Mouse (Mus musculus): ENCODE measurements around the gene Rad50. TPM values are rescaled to one million over a fixed set of nuclear protein-coding genes. Genes with fewer than 3 reads are reported as not detected.

The Rad50 gene
- polyA plus RNA-seq, 1 experiment, result 76.9 TPM

DNA sequence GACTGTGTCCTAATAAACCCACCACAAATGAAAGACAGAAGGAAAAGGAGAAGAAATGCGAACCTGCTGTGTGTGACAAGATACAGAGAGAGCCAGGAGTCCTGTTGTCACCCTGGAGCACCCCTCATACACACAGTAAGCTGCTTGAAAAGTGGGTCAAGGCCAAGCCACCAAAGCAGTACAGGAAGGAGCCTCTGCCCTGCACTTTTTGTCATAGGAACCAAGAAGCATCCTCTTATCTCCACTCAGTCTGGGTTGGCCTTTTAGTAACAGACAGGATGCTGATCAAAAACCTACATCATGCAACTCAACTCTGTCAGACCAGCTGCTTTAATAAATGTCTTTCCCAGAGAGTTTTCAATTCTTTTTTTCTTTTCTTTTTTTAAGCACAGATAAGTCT, 12.6 kb upstream of the Rad50 start:
- H3K4me3 ChIP-seq (ENCODE audit: insufficient read depth, low read depth, low read length), result no peak overlapping the region
- WGBS, result 89% methylated on average over 1 of the region's 1 CpGs
- no peaks in the 10 kb centered on the region for H3K4me1 ChIP-seq (ENCODE audit: control insufficient read depth, insufficient read depth, low read length)
- no peak overlapping the region for H3K27ac ChIP-seq (ENCODE audit: insufficient read depth, low read depth, low read length)
- TF ChIP-seq POLR2A (IDR thresholded peaks at IDR 0.05; ENCODE audit: insufficient read depth, low read depth, low read length) (no peak), CTCF (IDR thresholded peaks at IDR 0.05; ENCODE audit: insufficient read depth, low read depth, low read length) (no peak)

DNA sequence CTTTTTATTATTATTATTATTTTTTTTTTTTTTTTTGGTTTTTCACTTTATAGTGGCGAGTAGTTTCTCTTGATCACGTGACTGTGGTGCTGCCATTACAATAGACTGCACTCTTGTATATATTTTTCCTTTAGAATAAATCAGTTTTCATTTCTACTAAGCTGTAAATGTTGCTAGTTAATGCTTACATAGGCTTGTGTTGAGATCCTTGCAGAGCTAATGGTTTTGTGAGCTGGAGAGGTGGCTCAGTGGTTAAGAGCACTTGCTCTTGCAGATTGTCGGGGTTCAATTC, 545 bp upstream of the Rad50 start:
- H3K27ac ChIP-seq (ENCODE audit: insufficient read depth, low read depth, low read length), result no peak overlapping the region
- H3K4me1 ChIP-seq (ENCODE audit: control insufficient read depth, insufficient read depth, low read length), result no peaks in the 10 kb centered on the region
- no peak overlapping the region for H3K4me3 ChIP-seq (ENCODE audit: insufficient read depth, low read depth, low read length)
- TF ChIP-seq POLR2A (IDR thresholded peaks at IDR 0.05; ENCODE audit: insufficient read depth, low read depth, low read length) (no peak), CTCF (IDR thresholded peaks at IDR 0.05; ENCODE audit: insufficient read depth, low read depth, low read length) (no peak)
- WGBS, result 57% methylated on average over 3 of the region's 3 CpGs

DNA sequence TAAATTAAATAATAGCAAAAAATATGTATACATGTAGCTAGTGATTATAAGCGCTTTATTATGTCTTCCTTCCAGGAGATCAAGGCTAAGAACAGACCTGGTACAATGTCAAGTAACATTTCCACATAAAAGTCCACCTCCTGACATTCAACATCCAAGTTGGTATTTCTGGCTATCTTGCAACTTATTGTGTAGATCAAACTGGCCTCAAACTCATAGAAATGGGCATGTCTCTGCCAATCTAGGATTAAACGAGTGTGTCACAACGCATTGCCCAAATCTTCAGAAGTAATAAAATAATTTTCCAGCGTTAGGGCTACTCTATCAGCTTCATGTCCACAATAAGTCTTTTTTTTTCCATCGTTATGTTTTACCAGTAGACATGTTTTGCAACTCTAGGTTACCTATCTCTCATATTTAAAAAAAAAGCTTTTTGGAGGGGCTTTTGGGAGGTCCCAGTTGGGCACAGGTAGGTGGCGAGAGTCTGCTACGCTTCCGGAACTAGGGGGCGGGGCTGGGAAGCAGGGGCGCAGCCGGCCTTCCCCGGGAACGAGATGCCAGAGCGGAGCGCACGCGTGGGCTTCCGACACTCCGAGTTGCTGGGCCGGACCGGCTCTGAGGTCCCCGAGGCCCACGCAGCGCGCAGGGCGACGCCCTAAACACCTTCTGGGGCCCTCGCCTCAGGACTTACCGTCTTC, 734 bp downstream of the Rad50 start:
- Histone ChIP-seq H3K4me1 (ENCODE audit: control insufficient read depth, insufficient read depth, low read length) (no peaks in the 10 kb centered on the region), H3K4me3 (ENCODE audit: insufficient read depth, low read depth, low read length) (peak overlapping the region; percentile 83), H3K27ac (ENCODE audit: insufficient read depth, low read depth, low read length) (no peak overlapping the region)
- TF ChIP-seq CTCF (IDR thresholded peaks at IDR 0.05; ENCODE audit: insufficient read depth, low read depth, low read length), result no peak
- no peak for TF ChIP-seq POLR2A (IDR thresholded peaks at IDR 0.05; ENCODE audit: insufficient read depth, low read depth, low read length)
- WGBS, result 6% methylated on average over 29 of the region's 29 CpGs

DNA sequence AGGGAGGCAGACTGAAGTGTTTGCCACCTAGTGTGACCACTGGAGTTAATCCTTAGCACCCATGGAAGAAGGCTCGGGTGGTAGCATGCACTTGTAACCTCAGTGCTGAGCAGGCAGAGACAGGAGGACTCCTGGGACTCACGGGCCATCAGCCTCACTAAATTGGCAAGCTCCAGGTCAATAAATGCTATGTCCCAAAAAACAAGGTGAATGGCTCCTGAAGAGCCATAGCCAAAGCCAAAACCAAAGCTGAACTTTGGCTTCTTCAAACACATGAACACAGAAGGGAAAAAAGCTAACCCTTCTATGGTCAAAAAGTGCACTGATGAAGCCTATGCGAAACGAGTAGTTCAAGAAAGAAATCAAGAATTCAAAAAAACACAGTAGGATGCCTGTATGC, 7.8 kb downstream of the Rad50 start:
- H3K27ac ChIP-seq (ENCODE audit: insufficient read depth, low read depth, low read length), result no peak overlapping the region
- WGBS, result 93% methylated on average over 4 of the region's 4 CpGs
- H3K4me1 ChIP-seq (ENCODE audit: control insufficient read depth, insufficient read depth, low read length), result no peaks in the 10 kb centered on the region
- H3K4me3 ChIP-seq (ENCODE audit: insufficient read depth, low read depth, low read length), result no peak overlapping the region
- TF ChIP-seq POLR2A (IDR thresholded peaks at IDR 0.05; ENCODE audit: insufficient read depth, low read depth, low read length) (no peak), CTCF (IDR thresholded peaks at IDR 0.05; ENCODE audit: insufficient read depth, low read depth, low read length) (no peak)

DNA sequence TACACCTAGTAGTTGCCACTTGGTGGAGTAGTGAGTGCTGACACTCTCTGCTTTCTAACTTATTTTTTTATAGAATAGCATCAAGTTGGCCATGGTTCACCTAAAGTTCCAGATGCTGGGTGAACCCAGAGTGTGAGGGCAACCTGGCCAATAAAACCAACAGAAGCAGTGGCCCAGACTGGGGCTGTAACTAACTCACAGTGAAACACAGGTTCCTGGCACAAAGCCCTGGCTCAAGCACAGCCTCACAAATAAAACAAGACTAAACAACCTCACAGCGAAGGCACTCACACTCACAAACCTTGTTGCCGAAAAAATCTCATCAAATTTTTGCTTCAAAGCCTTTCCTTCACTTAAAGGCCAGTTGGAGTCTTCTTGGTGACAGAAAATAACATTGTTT, 8.6 kb downstream of the Rad50 start:
- H3K4me3 ChIP-seq (ENCODE audit: insufficient read depth, low read depth, low read length), result no peak overlapping the region
- no peak for TF ChIP-seq POLR2A (IDR thresholded peaks at IDR 0.05; ENCODE audit: insufficient read depth, low read depth, low read length)
- no peak for TF ChIP-seq CTCF (IDR thresholded peaks at IDR 0.05; ENCODE audit: insufficient read depth, low read depth, low read length)
- H3K4me1 ChIP-seq (ENCODE audit: control insufficient read depth, insufficient read depth, low read length), result no peaks in the 10 kb centered on the region
- no peak overlapping the region for H3K27ac ChIP-seq (ENCODE audit: insufficient read depth, low read depth, low read length)
- 84% methylated on average over 2 of the region's 2 CpGs for WGBS

DNA sequence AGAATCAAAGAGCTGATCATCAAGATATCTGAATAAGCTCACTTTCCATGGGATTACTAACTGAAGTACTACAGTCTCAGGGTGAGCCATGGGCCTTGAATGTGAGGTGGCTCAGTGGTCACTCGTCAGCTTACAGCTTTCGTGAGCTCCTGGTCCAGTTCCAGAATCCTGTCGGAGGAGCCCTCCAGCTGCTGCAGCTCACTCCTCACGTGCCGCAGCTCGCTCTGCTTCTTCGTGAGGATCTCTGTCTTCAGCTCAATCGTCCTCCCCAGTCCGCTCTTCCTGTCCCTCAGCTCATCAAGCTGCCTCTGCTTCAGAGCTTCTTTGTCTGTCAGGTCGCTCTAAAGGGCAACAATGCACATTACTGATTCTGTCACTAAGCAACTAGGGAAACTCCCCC, 15.1 kb downstream of the Rad50 start:
- Histone ChIP-seq H3K4me1 (ENCODE audit: control insufficient read depth, insufficient read depth, low read length) (no peaks in the 10 kb centered on the region), H3K27ac (ENCODE audit: insufficient read depth, low read depth, low read length) (no peak overlapping the region), H3K4me3 (ENCODE audit: insufficient read depth, low read depth, low read length) (peak overlapping the region; percentile 17; the same call in 1 of the 2 replicates)
- 52% methylated on average over 10 of the region's 10 CpGs for WGBS
- no peak for TF ChIP-seq CTCF (IDR thresholded peaks at IDR 0.05; ENCODE audit: insufficient read depth, low read depth, low read length)
- no peak for TF ChIP-seq POLR2A (IDR thresholded peaks at IDR 0.05; ENCODE audit: insufficient read depth, low read depth, low read length)

DNA sequence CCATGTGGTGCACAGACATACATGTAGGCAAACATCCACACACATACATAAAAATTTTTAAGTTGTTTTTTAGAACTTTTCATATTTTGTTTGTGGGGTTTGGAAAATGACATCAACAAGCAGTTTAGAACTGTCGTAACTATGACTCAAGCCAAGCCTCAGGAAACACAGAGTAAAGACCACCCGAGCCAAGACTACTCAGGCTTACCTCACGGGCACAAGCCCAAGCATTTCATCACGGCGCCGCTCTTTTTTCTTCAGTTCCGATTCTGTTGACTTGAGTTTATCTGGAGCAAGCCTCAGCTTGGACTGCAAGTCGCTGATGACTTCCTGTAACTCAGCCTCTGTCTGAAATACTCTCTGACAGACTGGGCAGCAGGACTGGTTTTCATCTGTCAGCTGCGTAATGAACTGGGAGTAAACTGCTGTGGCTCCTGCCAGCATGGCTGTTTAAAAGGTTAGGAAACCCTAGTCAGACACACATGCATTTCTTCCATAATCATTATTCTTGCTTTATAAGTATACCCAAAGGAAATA, 24.1 kb downstream of the Rad50 start:
- Histone ChIP-seq H3K4me1 (ENCODE audit: control insufficient read depth, insufficient read depth, low read length) (no peaks in the 10 kb centered on the region; the same call in 1 of the 2 replicates), H3K4me3 (ENCODE audit: insufficient read depth, low read depth, low read length) (no peak overlapping the region), H3K27ac (ENCODE audit: insufficient read depth, low read depth, low read length) (no peak overlapping the region)
- TF ChIP-seq POLR2A (IDR thresholded peaks at IDR 0.05; ENCODE audit: insufficient read depth, low read depth, low read length) (no peak), CTCF (IDR thresholded peaks at IDR 0.05; ENCODE audit: insufficient read depth, low read depth, low read length) (no peak)
- WGBS, result 97% methylated on average over 9 of the region's 9 CpGs

DNA sequence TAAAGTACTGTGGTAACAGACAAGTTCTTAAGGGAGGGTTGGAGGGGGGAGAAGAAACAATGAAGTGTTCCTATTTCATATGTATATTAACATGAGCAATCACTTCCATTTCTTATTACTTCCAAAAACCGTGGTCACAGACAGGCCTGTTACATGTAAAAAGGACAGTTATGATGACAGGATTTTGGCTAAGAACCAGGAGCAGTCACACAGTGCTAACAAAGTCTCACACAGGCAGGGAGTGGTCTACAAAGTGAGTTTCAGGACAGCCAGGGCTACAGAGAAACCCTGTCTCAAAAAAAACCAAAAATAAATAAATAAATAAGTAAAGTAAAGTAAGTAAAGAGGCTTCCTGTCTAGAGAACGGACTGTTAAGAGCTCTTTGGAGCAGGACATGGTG, 24.9 kb downstream of the Rad50 start:
- no peaks in the 10 kb centered on the region; the same call in 1 of the 2 replicates for H3K4me1 ChIP-seq (ENCODE audit: control insufficient read depth, insufficient read depth, low read length)
- TF ChIP-seq CTCF (IDR thresholded peaks at IDR 0.05; ENCODE audit: insufficient read depth, low read depth, low read length), result no peak
- TF ChIP-seq POLR2A (IDR thresholded peaks at IDR 0.05; ENCODE audit: insufficient read depth, low read depth, low read length), result no peak
- H3K4me3 ChIP-seq (ENCODE audit: insufficient read depth, low read depth, low read length), result no peak overlapping the region
- 95% methylated on average over 2 of the region's 2 CpGs for WGBS
- no peak overlapping the region for H3K27ac ChIP-seq (ENCODE audit: insufficient read depth, low read depth, low read length)

DNA sequence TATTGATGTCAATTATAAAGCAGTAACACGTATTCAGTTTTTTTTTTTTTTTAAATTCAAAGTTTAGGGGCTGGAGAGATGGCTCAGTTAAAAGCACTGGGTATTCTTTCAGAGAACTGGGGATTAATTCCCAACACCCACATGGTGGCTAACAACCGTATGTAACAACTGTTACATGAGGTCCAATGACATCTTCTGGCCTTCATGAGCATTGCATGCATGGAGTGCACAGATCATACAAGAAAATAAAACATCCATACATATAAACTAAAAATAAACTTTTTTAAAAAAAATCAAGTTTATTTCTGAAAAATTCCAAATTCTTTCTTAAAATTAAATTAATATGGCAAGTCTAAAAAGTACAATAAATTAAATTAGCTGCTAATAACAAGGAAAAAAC, 25.4 kb downstream of the Rad50 start:
- TF ChIP-seq CTCF (IDR thresholded peaks at IDR 0.05; ENCODE audit: insufficient read depth, low read depth, low read length), result no peak
- TF ChIP-seq POLR2A (IDR thresholded peaks at IDR 0.05; ENCODE audit: insufficient read depth, low read depth, low read length), result no peak
- Histone ChIP-seq H3K27ac (ENCODE audit: insufficient read depth, low read depth, low read length) (no peak overlapping the region), H3K4me1 (ENCODE audit: control insufficient read depth, insufficient read depth, low read length) (no peaks in the 10 kb centered on the region; the same call in 1 of the 2 replicates), H3K4me3 (ENCODE audit: insufficient read depth, low read depth, low read length) (no peak overlapping the region)
- WGBS, result 92% methylated on average over 2 of the region's 2 CpGs
